Mouse (Mus musculus) forelimb bud, embryonic 11.5 days (tissue): ENCODE measurements around the gene Suclg2.
A peak's percentile ranks its signal among the peaks of the same experiment; 100 is the strongest.
"Not testable (repeated sequence)": the region's sequence is repeated elsewhere in the genome, so short reads cannot be mapped to it uniquely, and the experiment has no call there.

Source experiments
- DNase-seq: peaks from one replicate; pipeline ENCODE4 v3.0.0-alpha.2; 2012; ENCODE audit warnings: low read depth, low spot score

Gene Suclg2

DNA sequence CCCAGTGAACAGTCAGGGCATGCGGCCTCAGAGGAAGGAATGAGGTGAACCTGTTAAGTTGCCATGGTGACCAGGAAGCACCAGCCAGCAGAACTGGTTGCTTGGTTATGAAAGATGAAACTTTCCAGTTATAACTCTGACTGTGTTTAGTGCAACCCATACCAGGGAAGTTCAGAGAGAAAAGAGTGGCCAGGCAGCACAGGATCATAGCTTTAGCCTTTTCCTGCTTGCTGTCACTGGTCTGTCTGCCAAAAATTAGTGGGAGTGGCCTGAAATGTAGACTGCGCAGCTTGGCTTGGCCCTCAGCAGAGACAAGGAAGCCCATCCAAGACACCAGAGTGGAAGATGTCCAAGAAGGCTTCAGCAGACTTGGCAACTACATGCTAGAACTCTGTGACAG lies 96.8 kb downstream of the Suclg2 start:
- DNase-seq = no peak

- no peak for DNase-seq
Observed at GRCm38 (mm10) chr6:95620804-95621203, 97.8 kb downstream of the Suclg2 start.

DNA sequence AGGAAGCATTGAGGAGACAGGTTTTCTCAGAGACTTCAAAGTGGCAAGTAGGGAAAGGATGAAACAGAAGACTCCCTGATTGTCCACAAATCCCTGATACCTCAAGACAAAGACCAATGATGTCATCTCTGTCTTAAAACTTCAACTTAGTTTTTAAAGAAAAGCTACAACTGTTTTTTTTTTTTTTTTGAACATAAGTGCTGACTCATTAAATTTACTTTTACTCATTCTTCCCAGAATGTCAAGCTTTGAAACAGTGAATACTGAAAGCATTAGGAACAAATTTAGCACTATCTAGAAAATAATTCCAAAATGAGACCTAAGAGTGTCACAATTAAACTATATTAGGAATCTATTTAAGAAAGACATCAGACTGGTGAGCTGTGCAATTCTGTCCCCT lies 98.8 kb downstream of the Suclg2 start:
- no peak for DNase-seq

DNA sequence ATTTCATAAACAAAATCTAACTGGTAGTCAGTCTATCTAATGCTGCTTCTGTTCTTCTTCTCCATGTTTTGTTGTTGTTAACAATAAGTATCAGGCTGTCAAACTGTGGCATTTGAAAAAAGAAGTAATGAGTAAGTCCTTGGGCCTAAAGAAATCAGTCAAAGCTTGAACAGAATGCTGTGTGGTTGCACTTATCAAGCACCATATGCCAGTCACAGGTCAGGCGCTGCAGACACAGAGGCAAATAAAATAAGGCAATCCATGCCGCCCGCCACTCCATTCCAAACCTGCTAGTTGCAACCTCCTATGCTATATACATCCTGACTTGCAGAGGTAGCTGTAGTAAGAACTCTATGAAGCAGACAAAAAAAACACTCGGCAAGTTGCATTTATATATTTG lies 100.2 kb downstream of the Suclg2 start:
- DNase-seq = no peak

GRCm38 (mm10) chr6:95613228-95613627 lies 105.4 kb downstream of the Suclg2 start:
- no peak for DNase-seq

- no peak for DNase-seq
Observed at GRCm38 (mm10) chr6:95612412-95613022, 106.1 kb downstream of the Suclg2 start.

GRCm38 (mm10) chr6:95611059-95611458 lies 107.5 kb downstream of the Suclg2 start:
- no peak for DNase-seq

- no peak for DNase-seq
Observed at GRCm38 (mm10) chr6:95608123-95608522, 110.5 kb downstream of the Suclg2 start.

GRCm38 (mm10) chr6:95600731-95601130 lies 117.9 kb downstream of the Suclg2 start:
- not testable (repeated sequence) for DNase-seq

GRCm38 (mm10) chr6:95596766-95597750 lies 121.5 kb downstream of the Suclg2 start:
- no peak for DNase-seq

- no peak for DNase-seq
Observed at GRCm38 (mm10) chr6:95595852-95596251, 122.7 kb downstream of the Suclg2 start.

DNA sequence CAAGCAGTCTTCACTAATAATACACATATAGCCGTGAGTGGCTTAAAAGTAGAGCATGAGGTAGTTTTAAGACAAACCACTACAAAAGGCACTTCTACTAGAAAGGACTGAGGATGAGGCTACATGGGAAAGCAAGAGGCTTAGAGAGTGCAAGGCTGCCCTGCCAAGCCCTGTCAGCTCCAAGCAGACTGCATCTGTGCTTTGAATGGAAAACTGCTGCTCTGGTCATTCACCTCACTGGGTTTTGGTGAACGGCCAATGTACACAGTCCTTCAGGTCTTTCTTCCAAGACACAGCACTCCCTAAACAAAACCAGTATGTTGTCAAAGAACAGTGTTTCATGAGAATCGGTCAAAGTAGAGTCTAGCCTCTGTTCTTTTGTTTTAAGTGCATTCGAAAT lies 124.4 kb downstream of the Suclg2 start:
- DNase-seq = no peak

DNA sequence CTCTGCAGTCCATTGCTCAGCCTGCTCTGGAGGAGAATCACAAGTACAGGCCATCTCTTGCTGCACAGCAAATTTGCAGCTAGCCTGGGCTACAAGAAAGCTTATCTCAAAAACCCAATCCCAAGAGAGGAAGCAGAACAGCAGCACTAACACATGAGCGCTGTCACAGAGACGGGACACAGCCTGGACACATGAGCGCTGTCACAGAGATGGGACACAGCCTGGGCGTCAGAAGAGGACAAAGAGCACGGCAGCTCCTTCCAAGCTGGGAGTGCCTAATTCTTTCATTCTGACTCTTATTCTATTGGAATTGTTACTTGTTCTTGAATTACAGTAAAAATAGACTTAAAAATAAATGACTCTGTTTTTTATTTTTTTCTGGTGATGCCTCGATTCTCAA lies 126.2 kb downstream of the Suclg2 start:
- no peak for DNase-seq

DNA sequence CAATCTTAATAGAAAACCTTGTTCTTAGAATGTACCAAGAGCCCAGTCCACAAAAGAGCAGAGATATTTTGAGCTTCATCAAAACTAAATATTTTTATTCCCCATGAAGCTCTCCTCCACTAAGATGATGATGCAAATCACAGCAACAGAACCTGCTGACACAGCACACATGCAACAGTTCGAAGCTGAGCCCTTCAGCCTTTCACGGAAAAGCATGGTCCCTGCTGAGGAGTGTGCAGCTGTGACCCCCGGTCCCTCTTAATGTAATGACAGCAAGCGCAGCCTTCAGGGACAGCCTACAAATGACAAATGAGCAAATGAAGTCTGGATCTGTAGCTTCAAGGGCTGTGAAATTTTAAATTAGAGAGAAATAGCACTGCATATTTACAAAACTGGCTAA lies 128.1 kb downstream of the Suclg2 start:
- no peak for DNase-seq

GRCm38 (mm10) chr6:95587108-95587796 lies 131.3 kb downstream of the Suclg2 start:
- DNase-seq = no peak

- no peak for DNase-seq
Observed at GRCm38 (mm10) chr6:95581893-95582292, 136.7 kb downstream of the Suclg2 start.

DNA sequence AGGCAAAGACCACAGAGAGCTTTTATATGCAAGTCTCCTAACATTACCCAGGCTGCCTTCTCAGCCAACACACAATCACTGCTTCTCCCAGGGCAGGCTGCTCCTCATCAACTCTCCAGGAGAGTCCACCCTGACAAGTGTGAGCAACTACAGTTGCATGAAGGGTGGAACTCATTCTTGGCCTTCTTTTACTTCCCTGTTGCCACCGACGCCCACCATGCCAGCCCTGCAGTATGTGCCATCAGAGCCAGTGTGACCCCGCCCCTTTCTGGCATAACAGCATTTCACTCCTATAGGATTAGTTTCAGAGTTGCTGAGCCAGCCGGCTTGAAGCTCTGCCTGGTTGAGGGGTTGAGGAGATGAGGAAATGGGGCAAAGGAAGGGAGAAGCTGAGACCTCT lies 138.8 kb downstream of the Suclg2 start:
- no peak for DNase-seq

DNA sequence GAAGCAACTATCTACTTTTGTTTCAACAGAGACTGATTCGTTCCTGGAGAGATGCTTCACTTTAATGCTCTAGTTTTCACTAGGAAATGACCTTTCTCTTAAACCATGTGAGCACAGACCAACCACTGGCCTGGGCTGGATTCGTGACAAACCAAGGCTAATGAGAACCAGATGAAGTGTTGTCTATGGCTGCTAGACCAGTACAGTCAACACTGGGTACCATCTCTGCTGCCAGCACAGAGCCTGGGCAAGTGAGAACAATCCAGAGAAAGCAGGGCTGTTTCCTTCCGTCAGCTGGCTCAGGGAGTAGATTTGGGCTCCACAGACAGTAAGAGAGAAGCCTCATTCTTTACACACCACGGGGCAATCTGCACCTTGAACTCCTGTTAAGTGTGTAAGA lies 143.1 kb downstream of the Suclg2 start:
- peak; percentile 57 for DNase-seq

DNA sequence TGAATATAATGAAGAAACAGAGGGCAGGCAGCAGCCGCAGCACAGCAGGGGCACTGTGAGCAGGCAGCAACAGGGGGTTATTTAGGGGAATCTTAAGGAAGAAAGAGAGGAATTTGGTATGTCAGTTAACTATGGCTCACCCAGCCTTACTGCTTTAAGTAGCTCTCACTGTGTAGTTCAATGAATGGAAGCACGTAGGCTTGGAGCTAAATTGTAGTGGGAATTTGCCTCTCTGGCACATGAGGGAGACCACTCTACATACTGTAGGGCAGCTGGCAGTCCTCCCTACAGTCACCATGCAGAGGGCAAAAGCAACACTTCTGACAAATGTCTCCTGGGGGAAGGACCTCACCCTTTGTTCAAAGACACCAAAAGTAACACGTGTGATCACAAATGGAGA lies 143.7 kb downstream of the Suclg2 start:
- no peak for DNase-seq

DNA sequence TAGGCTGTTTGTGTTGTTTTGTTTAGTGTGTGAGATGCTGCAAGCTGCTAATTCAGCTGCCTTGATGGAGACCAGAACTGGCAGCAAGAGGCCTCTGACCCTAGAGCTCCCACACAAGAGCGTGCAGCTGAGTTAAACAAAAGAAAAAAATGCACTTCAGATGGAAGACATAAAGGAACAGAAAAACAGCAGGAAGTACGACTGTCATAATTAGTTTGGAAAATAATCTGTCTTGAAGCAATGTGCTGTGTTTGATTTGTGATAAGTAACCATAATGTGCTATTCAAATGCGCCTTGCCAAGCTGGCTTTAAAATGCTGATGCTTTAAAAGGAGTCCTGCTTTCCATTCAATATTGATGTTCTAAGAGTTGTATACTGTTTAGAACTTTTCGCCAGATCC lies 144.2 kb downstream of the Suclg2 start:
- peak; percentile 30 for DNase-seq

GRCm38 (mm10) chr6:95573035-95573759 lies 145.4 kb downstream of the Suclg2 start:
- no peak for DNase-seq

- no peak for DNase-seq
Observed at GRCm38 (mm10) chr6:95571620-95572019, 147.0 kb downstream of the Suclg2 start.
